ENCODE assay signal across 24 mouse cellular contexts in the genomic region with DNA sequence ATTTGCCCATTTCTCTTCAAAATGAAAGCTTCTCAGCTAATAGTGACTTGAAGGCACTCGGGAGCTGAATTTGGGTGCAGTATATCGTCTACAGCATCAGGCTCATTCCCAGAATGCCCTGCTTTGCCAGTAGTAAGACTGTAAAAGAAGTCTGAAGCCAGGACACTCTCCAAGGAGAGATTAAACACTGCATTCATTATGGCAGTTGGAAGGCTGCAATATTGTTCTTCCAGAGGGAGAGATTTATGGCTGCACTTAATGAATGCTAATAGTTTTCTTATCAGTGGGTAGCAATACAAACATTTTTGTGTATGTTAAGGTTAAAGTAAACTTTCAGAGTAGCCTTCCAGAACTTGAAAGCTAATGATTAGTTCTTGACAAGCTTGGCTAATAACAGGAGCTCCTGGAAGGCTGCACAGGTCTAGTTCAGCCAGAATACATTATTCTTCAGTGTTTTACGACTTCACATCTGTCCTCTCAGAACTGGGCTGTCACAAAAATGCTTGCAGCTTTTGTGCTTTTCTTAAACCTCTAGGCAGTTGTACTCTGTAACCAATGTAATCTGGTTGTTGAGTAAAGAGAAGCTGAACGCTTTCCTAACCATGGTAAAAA.
A peak's percentile ranks its signal among the peaks of the same experiment; 100 is the strongest.
DNase-seq lines count a peak whose midpoint lies in the region; ATAC-seq and TF ChIP-seq lines count a peak whose summit lies in the region.
"Had no signal": no experiment of that assay in that cellular context is flagged by ENCODE, and none has a peak within 500 bp of the region (broad histone marks: within the 10 kb centered on the region; RNA-seq: fewer than 3 reads in every experiment).

No protein-coding gene starts in this region.

- H3K4me3 ChIP-seq in kidney, adult 2 months (ENCODE audit: insufficient read depth, low read depth, low read length) = no peak overlapping the region
- H3K4me3 ChIP-seq in intestine, embryonic 16.5 days (ENCODE audit: low read length) = no peak overlapping the region
- H3K4me3 ChIP-seq: embryonic facial prominence, embryonic 10.5 days; hindbrain, embryonic 13.5 days; limb, embryonic 12.5 days; liver, embryonic 12.5 days; myocyte had no signal

- WGBS in kidney, adult 2 months = 41% methylated on average over 4 of the region's 4 CpGs
- WGBS in intestine, embryonic 16.5 days = 33% methylated on average over 4 of the region's 4 CpGs

- TF ChIP-seq CTCF in kidney, adult 2 months (conservative IDR thresholded peaks at IDR 0.05; ENCODE audit: insufficient read depth, insufficient read length, low read depth, low read length) = no peak

- no peak for TF ChIP-seq POLR2A in kidney, adult 2 months (IDR thresholded peaks at IDR 0.05; ENCODE audit: low read depth, low read length)

- no peaks in the 10 kb centered on the region for H3K9me3 ChIP-seq in intestine, embryonic 16.5 days (ENCODE audit: control insufficient read depth, low read length)
- H3K9me3 ChIP-seq: embryonic facial prominence, embryonic 10.5 days; hindbrain, embryonic 13.5 days; limb, embryonic 12.5 days; liver, embryonic 12.5 days had no signal

- no peaks in the 10 kb centered on the region for H3K4me1 ChIP-seq in kidney, adult 2 months (ENCODE audit: control insufficient read depth, insufficient read depth, low read length)
- H3K4me1 ChIP-seq in intestine, embryonic 16.5 days (ENCODE audit: control insufficient read depth, insufficient read depth, low read length) = peaks cover 2% of the 10 kb centered on the region; the same call in 1 of the 2 replicates
- H3K4me1 ChIP-seq: embryonic facial prominence, embryonic 10.5 days; liver, embryonic 12.5 days had no signal

- no peak overlapping the region for H3K9ac ChIP-seq in intestine, embryonic 16.5 days (ENCODE audit: low read depth, low read length)
- H3K9ac ChIP-seq: forebrain, postnatal 0 days; hindbrain, embryonic 13.5 days; limb, embryonic 12.5 days; liver, embryonic 12.5 days had no signal

- H3K27ac ChIP-seq in kidney, adult 2 months (ENCODE audit: insufficient read depth, low read depth, low read length) = no peak overlapping the region
- no peak overlapping the region for H3K27ac ChIP-seq in intestine, embryonic 16.5 days (ENCODE audit: low read length)
- H3K27ac ChIP-seq: embryonic facial prominence, embryonic 10.5 days; hindbrain, embryonic 13.5 days; limb, embryonic 12.5 days; liver, embryonic 12.5 days had no signal

- no peaks in the 10 kb centered on the region for H3K27me3 ChIP-seq in kidney, adult 2 months (replicated peaks; ENCODE audit: control insufficient read depth, insufficient read depth, low read length)
- no peaks in the 10 kb centered on the region for H3K27me3 ChIP-seq in intestine, embryonic 16.5 days (replicated peaks; ENCODE audit: control insufficient read depth, insufficient read depth, low read length)
- H3K27me3 ChIP-seq: hindbrain, embryonic 13.5 days; limb, embryonic 12.5 days; liver, embryonic 12.5 days had no signal

- no peaks in the 10 kb centered on the region for H3K36me3 ChIP-seq in kidney, adult 2 months (ENCODE audit: control insufficient read depth, insufficient read depth, low read length)
- no peaks in the 10 kb centered on the region for H3K36me3 ChIP-seq in intestine, embryonic 16.5 days (ENCODE audit: control insufficient read depth, insufficient read depth, low read length)
- H3K36me3 ChIP-seq: embryonic facial prominence, embryonic 10.5 days; hindbrain, embryonic 13.5 days; limb, embryonic 12.5 days; liver, embryonic 12.5 days had no signal

- DNase-seq in kidney, adult 2 months = peak; percentile 11
- no peak for DNase-seq in kidney, adult 8-10 months
- DNase-seq in kidney, postnatal 4 days = peak; percentile 4 to 20
- no peak for DNase-seq in kidney, postnatal 10 days
- peak; percentile 9 for DNase-seq in embryo, embryonic 10.5 days (ENCODE audit: low spot score)
- DNase-seq in gastrocnemius, postnatal 25 days = no peak
- DNase-seq: adrenal gland, postnatal 14 days; cerebellum, adult 2 months; cerebellum, postnatal 25 days; forebrain, postnatal 0 days; gastrocnemius, postnatal 36 days; layer of hippocampus, postnatal 36 days; lung, adult 2 months; lung, postnatal 4 days; right cerebral cortex, postnatal 14 days had no signal

- no peak overlapping the region for H3K4me2 ChIP-seq in intestine, embryonic 16.5 days (ENCODE audit: low read depth, low read length)
- H3K4me2 ChIP-seq: hindbrain, embryonic 13.5 days; limb, embryonic 12.5 days; liver, embryonic 12.5 days had no signal

- 0 out of 2 replicates have a peak, but pooled peaks have one; percentile 38 for ATAC-seq in intestine, embryonic 16.5 days
- ATAC-seq: CD4-positive, CD25-positive, alpha-beta regulatory T cell, adult 4 months; forebrain, postnatal 0 days; inflammation-experienced regulatory T-cells, adult 6 months; liver, embryonic 12.5 days; midbrain, embryonic 16.5 days had no signal

Comparison
In these comparisons a context has a peak if more than half of its experiments do, and no peak if none do; other contexts are left out.
1. DNase-seq: peak in kidney, adult 2 months (single experiment), kidney, postnatal 4 days (2 of 2) and embryo, embryonic 10.5 days (single experiment); none in kidney, adult 8-10 months (0 of 2), kidney, postnatal 10 days (single experiment) and gastrocnemius, postnatal 25 days (single experiment).